15 mouse cellular contexts compared by ENCODE assay signal in genomic region chr8:70549412-70550184, GRCm38 (mm10). TPM values are rescaled to one million over a fixed set of nuclear protein-coding genes. Genes with fewer than 3 reads are reported as not detected.
DNase-seq lines count a peak whose midpoint lies in the region; ATAC-seq and TF ChIP-seq lines count a peak whose summit lies in the region.
"Had no signal": no experiment of that assay in that cellular context is flagged by ENCODE, and none has a peak within 500 bp of the region (broad histone marks: within the 10 kb centered on the region; RNA-seq: fewer than 3 reads in every experiment).

No protein-coding gene starts in this region.

- ATAC-seq in CD4-positive, CD25-positive, alpha-beta regulatory T cell, adult 4 months: peak; percentile 82
- ATAC-seq in Patski: no peak
- ATAC-seq in inflammation-experienced regulatory T-cells, adult 6 months: peak; percentile 82
- no peak for ATAC-seq in frontal cortex, adult (ENCODE audit: low TSS enrichment)
- ATAC-seq: forebrain, embryonic 14.5 days; intestine, embryonic 15.5 days had no signal

- peak; percentile 29 to 42 for DNase-seq in lung, adult 18-20 months
- no peak for DNase-seq in lung, postnatal 25 days (ENCODE audit: low spot score)
- no peak for DNase-seq in Patski (ENCODE audit: low read depth, low spot score)
- DNase-seq in left cerebral cortex, postnatal 36 days (ENCODE audit: low spot score in 2 of 2): no peak
- no peak for DNase-seq in urinary bladder, adult 18-20 months (ENCODE audit: low spot score in 2 of 2)
- DNase-seq: cerebellum, adult 11 months; heart, postnatal 36 days; kidney, postnatal 4 days; lung, postnatal 14 days had no signal

- H3K27me3 ChIP-seq in Patski: no peaks in the 10 kb centered on the region
- H3K27me3 ChIP-seq: intestine, embryonic 15.5 days; limb, embryonic 15.5 days had no signal

- intact Hi-C loops in left cerebral cortex, postnatal 36 days (cut with DNase I): loop anchor here (5.0 kb wide), 1 partner anchor 33 kb away; no protein-coding TSS in a partner anchor

- CTCF ChIA-PET in Patski (lab: Charles Lee): interaction anchor here (1.5 kb wide), 1 partner anchor 11 kb away, joined by 3 read pairs; no protein-coding TSS in a partner anchor

- peak; percentile 42 for TF ChIP-seq CTCF in Patski (IDR thresholded peaks at IDR 0.05)

- in situ Hi-C loops in Patski (cut with MboI; ENCODE audit: low pct_unique_long_range_greater_than_20kb): no loop called here

- POLR2A ChIA-PET in Patski (lab: Charles Lee): interaction anchor here (0.6 to 1.9 kb wide), 2 partner anchors 10 to 133 kb away, joined by 4 to 6 read pairs; no protein-coding TSS in a partner anchor

RNA-seq across cellular contexts. Expression of gene Ell, which starts 10.3 kb away (rescaled TPM):
- polyA plus RNA-seq in CD4-positive, CD25-positive, alpha-beta regulatory T cell, adult 4 months (2017; shearing (Covaris generic)): 10 to 100 TPM; 41.4 to 50.4 TPM
- 26.1 TPM for polyA plus RNA-seq in Patski (2021)
- polyA plus RNA-seq in inflammation-experienced regulatory T-cells, adult 6 months (2017; shearing (Covaris generic)): 10 to 100 TPM; 30.5 to 37.0 (median 35.6) TPM
- total RNA-seq in left cerebral cortex, postnatal 36 days (2021): 10 to 100 TPM; 19.1 to 20.7 TPM

RNA-seq across cellular contexts. Expression of gene Kxd1, which starts 21.8 kb away (rescaled TPM):
- 100 to 1,000 TPM; 146 to 173 TPM for polyA plus RNA-seq in CD4-positive, CD25-positive, alpha-beta regulatory T cell, adult 4 months (2017; shearing (Covaris generic))
- polyA plus RNA-seq in Patski (2021): 81.4 TPM
- polyA plus RNA-seq in inflammation-experienced regulatory T-cells, adult 6 months (2017; shearing (Covaris generic)): 100 to 1,000 TPM; 138 to 187 (median 180) TPM
- total RNA-seq in left cerebral cortex, postnatal 36 days (2021): 10 to 100 TPM; 45.0 to 49.7 TPM

RNA-seq across cellular contexts. Expression of gene Fkbp8, which starts 22.1 kb away (rescaled TPM):
- polyA plus RNA-seq in CD4-positive, CD25-positive, alpha-beta regulatory T cell, adult 4 months (2017; shearing (Covaris generic)): 100 to 1,000 TPM; 117 to 159 TPM
- 278 TPM for polyA plus RNA-seq in Patski (2021)
- polyA plus RNA-seq in inflammation-experienced regulatory T-cells, adult 6 months (2017; shearing (Covaris generic)): 100 to 1,000 TPM; 133 to 156 (median 138) TPM
- total RNA-seq in left cerebral cortex, postnatal 36 days (2021): 100 to 1,000 TPM; 403 to 432 TPM

RNA-seq across cellular contexts. Expression of gene Uba52, which starts 39.0 kb away (rescaled TPM):
- 1,000 to 10,000 TPM; 3,148 to 3,732 TPM for polyA plus RNA-seq in CD4-positive, CD25-positive, alpha-beta regulatory T cell, adult 4 months (2017; shearing (Covaris generic))
- polyA plus RNA-seq in Patski (2021): 662 TPM
- polyA plus RNA-seq in inflammation-experienced regulatory T-cells, adult 6 months (2017; shearing (Covaris generic)): 1,000 to 10,000 TPM; 2,608 to 4,221 (median 3,776) TPM
- total RNA-seq in left cerebral cortex, postnatal 36 days (2021): 100 to 1,000 TPM; 828 to 997 TPM

RNA-seq across cellular contexts. Expression of gene Rex1bd, which starts 43.0 kb away (rescaled TPM):
- polyA plus RNA-seq in CD4-positive, CD25-positive, alpha-beta regulatory T cell, adult 4 months (2017; shearing (Covaris generic)): 10 to 100 TPM; 82.2 to 83.2 TPM
- polyA plus RNA-seq in Patski (2021): 93.9 TPM
- polyA plus RNA-seq in inflammation-experienced regulatory T-cells, adult 6 months (2017; shearing (Covaris generic)): 10 to 100 TPM; 67.7 to 85.1 (median 84.4) TPM
- 100 to 1,000 TPM; 106 to 108 TPM for total RNA-seq in left cerebral cortex, postnatal 36 days (2021)

Comparison
In these comparisons a context has a peak if more than half of its experiments do, and no peak if none do; other contexts are left out.
1. DNase-seq: peak in lung, adult 18-20 months (2 of 2); none in lung, postnatal 25 days (single experiment), Patski (single experiment), left cerebral cortex, postnatal 36 days (0 of 2) and urinary bladder, adult 18-20 months (0 of 2).
2. ATAC-seq: peak in CD4-positive, CD25-positive, alpha-beta regulatory T cell, adult 4 months (single experiment) and inflammation-experienced regulatory T-cells, adult 6 months (single experiment); none in Patski (single experiment) and frontal cortex, adult (single experiment).